Mouse (Mus musculus): Measurements from ENCODE around the gene Inip. TPM values are rescaled to one million over a fixed set of nuclear protein-coding genes. Genes with fewer than 3 reads are reported as not detected.
"Not testable (repeated sequence)": the region's sequence is repeated elsewhere in the genome, so short reads cannot be mapped to it uniquely, and the experiment has no call there.

Gene Inip
- total RNA-seq, 2 experiments from 2014 or later: 7.5 to 9.3 TPM

- DNase-seq (ENCODE audit: low spot score in 2 of 2): no peak
Measured at GRCm38 (mm10) chr4:59814094-59814493, 12.7 kb upstream of the Inip start.

DNA sequence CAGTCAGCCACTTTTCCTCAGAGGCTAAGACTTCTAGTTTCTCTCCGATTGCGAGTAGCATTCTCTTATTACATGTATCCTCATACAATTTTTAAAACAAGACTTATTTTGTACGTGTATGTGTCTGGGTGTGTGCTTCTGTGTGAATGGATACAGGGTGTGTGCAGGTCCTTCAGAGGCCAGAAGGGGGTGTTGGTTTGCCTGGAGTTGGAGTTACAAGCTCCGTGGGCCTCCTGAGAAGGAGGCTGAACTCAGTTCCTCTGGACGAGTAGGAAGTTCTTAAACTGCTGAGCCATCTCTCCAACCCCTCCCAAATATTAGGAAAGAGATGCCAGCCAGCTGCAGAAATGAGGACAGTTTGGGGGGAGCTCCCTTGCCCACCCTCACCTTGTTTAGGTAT lies 7.0 kb upstream of the Inip start:
- no peak for DNase-seq (ENCODE audit: low spot score in 2 of 2)

DNA sequence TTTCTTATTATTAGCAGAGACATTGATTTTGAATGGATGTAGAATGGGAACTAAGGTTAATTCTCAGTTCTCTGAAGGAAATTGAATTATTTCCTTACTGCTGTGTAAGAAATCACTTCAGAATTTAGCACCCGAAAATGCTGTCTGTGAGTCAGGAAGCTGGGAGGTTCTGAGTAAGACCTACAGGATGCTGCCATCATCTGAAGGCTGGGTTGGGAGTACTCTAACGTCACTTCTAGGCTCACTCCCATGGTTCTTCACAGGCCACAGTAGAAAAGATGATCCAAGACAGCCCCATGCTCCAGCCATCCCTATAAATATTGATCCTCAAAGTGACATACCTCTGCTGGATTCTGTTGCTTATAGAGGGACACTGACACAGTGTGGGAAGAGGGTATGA lies 6.1 kb upstream of the Inip start:
- DNase-seq (ENCODE audit: low spot score in 2 of 2): no peak

DNA sequence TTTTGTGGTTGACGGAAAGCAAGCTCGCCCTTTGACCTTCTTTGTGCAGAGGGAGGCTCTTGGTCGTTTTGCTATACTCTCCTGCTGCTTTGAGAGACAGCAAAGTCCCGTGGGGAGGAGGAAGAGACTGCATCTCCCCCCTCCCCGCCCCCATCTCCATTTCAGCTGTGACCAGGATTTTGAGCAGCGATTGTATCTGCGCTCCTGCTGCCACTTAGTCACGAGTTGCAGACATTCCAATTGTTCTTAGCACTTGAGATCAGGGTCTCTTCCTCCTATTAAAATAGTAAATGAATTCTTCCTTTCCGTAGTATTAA lies 5.4 kb upstream of the Inip start:
- DNase-seq (ENCODE audit: low spot score in 2 of 2): no peak

- DNase-seq (ENCODE audit: low spot score in 2 of 2): peak; percentile 26 to 53
Measured at GRCm38 (mm10) chr4:59805968-59806878, 4.8 kb upstream of the Inip start.

DNA sequence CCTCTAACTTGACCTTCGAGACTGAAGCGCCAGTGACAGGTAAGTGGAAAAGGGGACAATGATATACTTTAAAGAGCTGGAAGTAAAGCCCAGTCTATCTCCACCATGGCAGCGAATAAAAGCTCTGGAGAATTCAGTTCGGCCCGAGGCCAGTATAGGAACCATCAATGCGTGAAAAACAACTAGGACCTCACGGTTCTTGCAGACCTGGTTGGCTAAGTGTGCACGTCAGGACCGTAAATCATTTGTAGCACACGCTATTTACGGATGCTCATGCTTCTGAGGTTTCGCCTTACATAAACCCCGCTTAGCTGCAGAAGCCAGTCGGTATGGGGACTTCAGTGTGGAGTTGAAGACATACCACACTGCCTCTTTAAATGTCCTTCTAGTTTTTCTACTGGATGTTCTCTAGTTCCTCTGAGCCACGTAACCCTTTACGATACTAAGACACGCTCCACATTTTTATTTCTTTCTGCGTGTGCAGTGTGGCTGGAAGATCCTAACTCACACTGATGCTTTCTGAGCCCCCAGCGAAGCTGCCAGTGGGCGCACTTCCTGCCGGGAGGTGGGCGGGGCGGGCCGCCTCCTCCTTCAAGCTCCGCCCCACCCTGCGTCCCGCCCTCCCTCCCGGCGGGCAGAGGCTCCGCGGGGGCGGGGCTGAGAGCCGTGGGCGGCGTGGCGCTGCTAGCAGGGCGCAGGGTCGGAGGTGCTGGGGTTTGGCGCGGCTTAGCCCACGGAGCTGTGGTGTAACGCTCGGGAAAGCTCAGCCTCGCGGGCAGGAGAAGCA lies 4.0 kb upstream of the Inip start, which contains the start of gene Snx30:
Snx30 (plus strand) TSS at position 660 of the 787 bp plus-strand sequence.
- peak; percentile 85 to 91 for DNase-seq (ENCODE audit: low spot score in 2 of 2)

GRCm38 (mm10) chr4:59804754-59805153 lies 3.4 kb upstream of the Inip start:
- no peak for DNase-seq (ENCODE audit: low spot score in 2 of 2)

GRCm38 (mm10) chr4:59803358-59803757 lies 2.0 kb upstream of the Inip start:
- no peak for DNase-seq (ENCODE audit: low spot score in 2 of 2)

DNA sequence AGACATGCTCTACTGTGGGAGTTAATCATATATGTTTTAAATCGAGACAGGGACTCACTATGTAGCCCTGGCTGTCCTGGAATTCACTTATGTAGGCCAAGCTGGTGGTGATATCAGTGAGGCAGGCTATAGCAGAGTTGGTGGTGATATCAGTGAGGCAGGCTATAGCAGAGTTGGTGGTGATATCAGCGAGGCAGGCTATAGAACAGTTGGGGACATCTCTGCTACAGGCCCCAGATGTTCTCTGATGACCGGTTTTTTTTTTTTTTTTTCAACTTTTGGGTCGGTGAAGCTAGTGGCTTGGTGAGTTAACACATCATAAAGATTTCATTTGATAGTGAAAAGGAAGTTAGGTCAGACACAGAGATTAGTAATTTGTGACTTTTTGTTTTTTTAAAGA lies 1.4 kb upstream of the Inip start:
- DNase-seq (ENCODE audit: low spot score in 2 of 2): no peak

- no peak for DNase-seq (ENCODE audit: low spot score in 2 of 2)
Measured at GRCm38 (mm10) chr4:59802107-59802506, 718 bp upstream of the Inip start.

DNA sequence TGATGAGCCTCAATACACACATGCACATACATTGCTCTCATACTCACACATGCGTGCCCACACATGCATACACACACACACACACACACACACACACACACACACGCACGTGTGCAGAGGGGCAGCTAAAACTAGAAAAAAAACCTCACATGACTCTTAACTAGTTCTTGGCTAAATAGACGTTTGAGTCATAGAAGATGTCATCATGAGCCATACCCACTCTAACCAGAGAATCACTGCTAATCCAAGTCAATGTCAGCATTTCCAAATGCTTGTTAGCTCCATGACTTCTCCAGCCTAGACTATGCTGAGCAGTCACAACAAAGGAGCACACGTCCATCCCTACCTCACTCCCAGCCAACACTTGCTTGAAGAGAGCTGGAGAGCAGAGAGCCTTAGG lies 1.2 kb downstream of the Inip start:
- DNase-seq (ENCODE audit: low spot score in 2 of 2): no peak

DNA sequence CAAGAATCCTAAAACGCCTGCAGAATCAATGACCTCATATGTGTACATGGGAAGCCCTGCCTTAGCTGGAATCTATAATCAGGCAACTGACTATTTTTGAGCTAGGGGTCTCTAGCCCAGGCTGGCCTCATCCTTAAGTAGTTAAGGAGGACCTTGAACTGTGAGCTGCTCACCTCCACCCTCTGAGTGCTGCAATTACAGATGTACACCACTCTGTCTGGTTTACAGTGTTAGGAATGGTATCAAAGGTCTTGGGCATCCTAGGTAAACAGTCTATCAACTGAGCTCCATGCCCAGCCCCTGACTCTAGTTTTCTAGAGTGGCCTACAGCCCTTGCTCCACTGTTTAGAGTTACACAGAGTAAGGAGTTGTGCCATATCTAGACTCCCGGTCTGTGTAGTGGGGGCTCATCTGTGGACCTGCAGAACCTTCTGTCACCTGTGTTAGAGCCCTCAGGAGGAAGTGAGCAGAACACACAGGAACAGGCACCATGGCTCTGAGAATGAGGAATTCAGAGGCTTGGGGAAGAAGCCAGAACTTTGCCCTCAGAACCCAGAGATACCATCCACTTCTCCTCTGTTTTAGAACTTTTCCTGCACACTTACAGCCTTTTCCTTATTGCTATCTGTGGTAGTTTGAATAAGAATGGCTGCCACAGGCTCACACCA lies 5.5 kb downstream of the Inip start:
- no peak for DNase-seq (ENCODE audit: low spot score in 2 of 2)

DNA sequence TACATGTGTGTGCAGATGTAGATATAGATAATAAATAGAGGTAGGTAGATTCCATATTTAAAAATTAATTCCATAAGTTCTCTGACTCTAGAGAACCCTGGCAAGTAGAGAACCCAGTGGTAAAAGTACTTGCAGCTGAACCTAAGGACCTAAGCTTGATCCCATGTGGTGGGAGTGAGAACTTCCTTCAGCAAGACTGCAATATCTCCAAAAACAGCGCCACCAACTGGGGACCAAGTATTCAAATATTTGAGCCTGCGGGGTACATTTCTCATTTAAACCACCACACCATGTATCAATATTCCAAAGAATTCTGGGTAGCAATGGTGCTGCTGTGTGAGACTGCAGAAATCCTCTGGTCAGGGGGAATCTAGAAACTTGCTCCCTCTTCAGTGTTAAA lies 7.3 kb downstream of the Inip start:
- no peak for DNase-seq (ENCODE audit: low spot score in 2 of 2)

DNA sequence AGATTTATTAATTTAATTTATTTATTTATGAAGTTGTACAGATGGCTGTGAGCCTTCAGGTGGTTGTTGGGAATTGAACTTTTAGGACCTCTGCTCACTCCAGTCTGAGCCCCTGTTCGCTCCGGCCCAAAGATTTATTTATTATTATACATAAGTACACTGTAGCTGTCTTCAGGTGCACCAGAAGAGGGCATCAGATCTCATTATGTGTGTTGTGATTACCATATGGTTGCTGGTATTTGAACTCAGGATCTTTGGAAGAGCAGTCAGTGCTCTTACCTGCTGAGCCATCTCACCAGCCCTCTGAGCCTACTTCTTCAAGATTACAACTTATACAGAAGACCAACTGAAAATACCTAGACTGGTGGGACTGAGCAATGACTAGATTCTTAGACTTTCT lies 7.8 kb downstream of the Inip start:
- not testable (repeated sequence) for DNase-seq (ENCODE audit: low spot score in 2 of 2)

DNA sequence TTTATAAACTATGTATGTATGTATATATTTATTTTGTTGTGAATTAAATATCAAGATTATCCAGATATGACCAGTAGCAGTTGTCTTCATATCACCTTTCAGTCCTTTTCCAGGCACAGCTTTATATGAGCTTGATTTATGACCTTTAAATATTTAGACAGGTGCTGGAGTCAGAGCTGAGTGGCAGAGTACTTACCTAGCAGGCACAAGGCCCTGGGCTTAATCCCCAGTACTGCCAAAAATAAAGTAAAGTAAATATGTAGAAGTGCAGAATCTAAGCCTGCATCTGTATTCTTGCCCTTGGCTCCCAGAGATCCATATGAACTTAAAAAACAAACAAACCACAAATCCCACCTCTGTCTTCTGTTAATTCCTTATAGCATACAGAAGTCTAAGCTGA lies 12.4 kb downstream of the Inip start:
- no peak for DNase-seq (ENCODE audit: low spot score in 2 of 2)

- DNase-seq (ENCODE audit: low spot score in 2 of 2): no peak
Measured at GRCm38 (mm10) chr4:59787126-59787525, 14.3 kb downstream of the Inip start.

GRCm38 (mm10) chr4:59786661-59787060 lies 14.7 kb downstream of the Inip start:
- peak; percentile 66 to 74 for DNase-seq (ENCODE audit: low spot score in 2 of 2)

GRCm38 (mm10) chr4:59785412-59785811 lies 16.0 kb downstream of the Inip start:
- no peak for DNase-seq (ENCODE audit: low spot score in 2 of 2)

DNA sequence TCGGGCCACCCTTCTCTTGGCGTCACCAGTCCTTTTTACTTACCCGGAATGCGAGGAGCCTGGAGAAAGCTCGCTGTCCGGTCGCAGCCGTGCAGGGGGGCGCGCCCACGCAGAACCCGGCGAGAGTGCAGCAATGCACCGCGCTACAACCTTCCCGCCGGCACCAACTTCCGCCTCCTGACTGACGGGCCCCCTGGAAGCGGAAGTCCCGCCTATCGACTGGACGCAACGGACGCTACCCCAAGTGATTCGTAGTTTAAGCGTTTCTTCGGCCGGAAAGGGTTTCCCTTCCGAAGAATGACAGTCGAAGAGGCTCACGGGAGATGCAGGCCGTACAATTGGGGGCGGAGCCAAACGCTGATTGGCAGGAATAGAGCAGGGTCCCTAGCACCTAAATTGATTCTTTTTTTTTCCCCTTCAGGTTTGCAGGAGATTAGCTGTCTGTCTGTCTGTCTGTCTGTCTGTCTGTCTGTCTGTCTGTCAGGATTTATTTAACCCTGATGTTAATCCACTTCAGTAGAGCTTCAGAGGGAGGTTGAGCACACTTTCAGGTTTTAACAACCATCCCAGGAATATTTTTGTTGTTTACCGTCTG lies 17.6 kb downstream of the Inip start:
- peak; percentile 82 to 94 for DNase-seq (ENCODE audit: low spot score in 2 of 2)

DNA sequence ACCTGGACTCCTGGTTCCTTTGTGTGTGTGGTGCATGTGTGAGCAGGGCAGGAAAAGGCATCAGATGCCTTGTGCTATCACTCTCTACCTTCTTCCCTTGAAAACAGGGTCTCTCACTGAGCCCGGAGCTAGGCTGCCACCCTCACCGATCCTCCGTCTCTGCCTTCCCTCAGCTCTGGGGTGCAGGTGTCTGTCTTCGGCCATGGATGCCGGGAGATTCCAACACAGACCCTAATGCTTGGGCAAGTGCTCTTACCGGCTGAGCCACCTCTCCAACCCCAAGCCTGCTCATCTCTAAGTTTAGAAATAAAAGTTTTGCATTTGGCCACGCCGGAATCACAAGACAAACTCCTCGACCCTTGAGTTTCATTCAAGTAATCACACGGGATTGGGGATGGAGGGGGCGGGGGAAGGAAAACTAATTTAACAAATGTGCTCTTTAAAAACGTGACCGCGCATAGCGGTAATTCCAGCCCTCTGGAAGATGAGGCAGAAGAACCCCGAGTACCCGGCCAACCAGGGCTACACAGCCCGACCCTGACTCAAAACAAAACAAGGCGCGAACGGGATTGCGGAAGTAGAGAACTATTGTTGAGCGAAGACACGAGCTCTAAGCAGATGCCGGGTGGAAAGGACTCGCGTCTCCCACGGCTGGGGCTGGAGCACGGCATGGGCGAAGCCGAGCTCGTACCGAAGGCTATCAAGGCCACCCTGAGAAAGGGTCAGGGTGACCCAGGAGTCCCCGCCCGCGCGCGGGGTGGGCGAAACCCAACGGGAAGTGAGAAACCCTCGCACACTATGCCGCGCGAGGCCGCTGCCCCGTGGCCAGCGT lies 18.3 kb downstream of the Inip start:
- DNase-seq (ENCODE audit: low spot score in 2 of 2): no peak

- DNase-seq (ENCODE audit: low spot score in 2 of 2): no peak
Measured at GRCm38 (mm10) chr4:59780568-59780967, 20.8 kb downstream of the Inip start.
